Mouse (Mus musculus) cerebellum, adult 9-11 months (tissue): ENCODE measurements around the gene Pate2.
"Not testable (repeated sequence)": the region's sequence is repeated elsewhere in the genome, so short reads cannot be mapped to it uniquely, and the experiment has no call there.

ENCODE experiments used
- DNase-seq: peaks from one replicate; pipeline ENCODE4 v3.0.0; 2022

Pate2 gene

DNA sequence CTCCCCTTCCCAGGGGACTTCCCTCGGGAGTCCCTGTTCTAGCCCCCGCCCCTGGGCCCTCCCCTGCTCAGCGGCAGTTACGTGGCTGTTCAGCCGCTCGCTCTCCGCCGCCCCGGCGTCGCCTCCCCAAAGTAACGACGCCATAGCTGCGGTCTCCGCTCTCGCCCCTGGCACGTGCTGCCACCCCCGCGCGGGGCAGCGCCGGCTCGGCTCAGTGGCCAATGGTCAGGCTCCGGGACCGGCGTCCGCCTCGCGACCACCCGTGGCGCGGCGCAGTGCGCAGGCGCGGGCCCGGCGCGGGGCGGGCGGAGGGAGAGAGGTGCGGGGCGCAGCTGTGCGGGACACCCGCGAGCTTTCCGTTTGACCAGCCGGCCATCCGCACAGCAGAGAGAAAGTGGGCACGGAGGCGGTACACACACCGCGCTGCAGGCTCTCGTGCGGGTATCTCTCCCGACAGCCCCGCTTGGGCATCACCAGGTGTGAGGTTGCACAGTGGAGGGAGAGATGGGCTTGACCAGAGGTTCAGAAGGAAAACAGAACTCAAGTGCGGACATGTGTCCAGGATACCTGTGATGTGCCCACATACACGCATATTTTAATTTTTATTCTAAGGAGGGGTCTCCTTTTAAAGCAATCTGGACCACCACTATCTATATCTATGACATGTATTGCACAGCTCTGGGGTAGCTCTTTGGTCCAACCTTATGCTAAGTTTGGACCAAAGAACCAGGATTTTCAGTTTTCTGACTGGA is 11.7 kb upstream of the Pate2 start, which contains the start of the genes Ddx25 and Pus3:
Gene Ddx25 (minus strand): TSS at position 272 of the 752 bp plus-strand sequence.
Gene Pus3 (plus strand): TSS at position 339 of the 752 bp plus-strand sequence.
- peak; percentile 93 for DNase-seq

DNA sequence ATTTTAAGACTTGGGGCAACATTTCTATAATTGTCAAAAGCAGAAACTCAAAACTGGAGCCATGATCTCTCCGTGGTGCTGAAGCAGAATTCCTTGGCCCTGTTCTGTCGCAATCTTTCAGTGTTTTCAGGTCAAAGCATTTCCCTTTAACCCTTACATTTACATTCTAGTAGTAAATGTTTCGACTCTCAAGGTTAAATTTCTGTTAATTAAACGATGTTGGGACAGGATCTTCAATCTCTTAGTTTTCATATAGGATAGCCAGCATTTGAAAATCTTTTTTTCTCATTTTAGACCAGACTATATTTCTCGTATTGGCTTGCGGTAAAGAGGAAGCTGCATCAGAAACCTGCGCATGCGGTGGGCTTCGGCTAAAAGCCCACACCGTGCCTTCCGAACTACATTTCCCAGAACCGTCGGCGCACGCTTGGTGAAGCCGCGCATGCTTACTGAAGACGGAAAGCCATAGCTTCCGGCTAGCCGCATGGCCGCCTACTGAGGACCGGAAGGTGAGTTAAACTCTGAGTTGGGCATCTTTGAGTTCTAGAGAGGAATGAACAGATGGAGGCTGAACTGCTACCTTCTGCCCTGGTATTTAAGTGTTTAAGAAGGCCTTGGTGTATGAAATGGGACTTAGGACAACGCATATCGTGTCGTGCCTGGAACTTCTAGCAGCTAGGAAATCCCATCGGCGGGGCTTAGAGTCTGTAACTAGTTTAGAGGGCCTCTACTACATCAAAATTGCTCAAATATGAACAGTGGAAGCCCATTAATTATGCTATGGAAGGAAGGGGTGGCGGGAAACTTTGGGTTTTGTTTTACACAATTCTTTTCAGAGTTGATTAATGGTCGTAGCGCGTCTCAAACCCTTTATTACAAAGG is 10.8 kb upstream of the Pate2 start:
- peak; percentile 87 for DNase-seq

DNA sequence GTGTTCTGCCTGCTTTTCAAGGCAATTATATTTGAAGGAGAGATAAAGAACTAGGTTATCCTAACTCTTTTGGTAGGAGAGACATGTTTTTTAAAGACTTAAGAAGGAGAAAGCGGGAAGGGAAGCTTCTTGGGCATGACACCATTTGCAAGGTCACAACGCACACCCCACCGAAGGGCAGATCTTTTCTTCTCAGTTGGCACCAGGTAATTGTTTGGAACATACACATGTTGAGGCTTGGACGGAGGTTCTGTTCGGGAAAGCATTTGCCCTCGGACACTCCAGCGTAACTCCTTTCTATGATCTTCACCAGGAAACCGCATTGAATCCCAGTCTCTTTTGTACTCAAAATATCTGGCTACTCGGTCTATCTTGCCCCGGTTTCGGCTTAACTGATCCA is 9.0 kb upstream of the Pate2 start:
- no peak for DNase-seq

DNA sequence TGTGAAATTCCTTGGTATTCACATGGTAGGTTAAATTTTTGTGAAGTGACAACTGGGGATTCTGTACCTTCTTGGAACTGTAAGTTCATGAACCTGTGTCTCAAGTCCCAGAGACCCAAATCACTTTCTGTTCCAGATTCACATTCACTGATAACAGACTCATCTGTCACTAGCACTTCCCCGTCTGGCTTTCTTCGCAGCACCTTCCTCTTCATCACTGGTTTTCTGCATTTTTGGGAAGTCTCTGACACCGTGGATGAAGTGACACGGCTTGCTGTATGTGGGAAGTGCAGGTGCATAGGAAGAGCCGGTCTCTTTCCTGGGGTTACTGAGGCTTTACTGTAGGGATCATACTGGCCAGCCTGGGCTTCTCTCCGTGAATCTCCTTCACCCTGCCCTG is 8.5 kb upstream of the Pate2 start:
- DNase-seq, result no peak

DNA sequence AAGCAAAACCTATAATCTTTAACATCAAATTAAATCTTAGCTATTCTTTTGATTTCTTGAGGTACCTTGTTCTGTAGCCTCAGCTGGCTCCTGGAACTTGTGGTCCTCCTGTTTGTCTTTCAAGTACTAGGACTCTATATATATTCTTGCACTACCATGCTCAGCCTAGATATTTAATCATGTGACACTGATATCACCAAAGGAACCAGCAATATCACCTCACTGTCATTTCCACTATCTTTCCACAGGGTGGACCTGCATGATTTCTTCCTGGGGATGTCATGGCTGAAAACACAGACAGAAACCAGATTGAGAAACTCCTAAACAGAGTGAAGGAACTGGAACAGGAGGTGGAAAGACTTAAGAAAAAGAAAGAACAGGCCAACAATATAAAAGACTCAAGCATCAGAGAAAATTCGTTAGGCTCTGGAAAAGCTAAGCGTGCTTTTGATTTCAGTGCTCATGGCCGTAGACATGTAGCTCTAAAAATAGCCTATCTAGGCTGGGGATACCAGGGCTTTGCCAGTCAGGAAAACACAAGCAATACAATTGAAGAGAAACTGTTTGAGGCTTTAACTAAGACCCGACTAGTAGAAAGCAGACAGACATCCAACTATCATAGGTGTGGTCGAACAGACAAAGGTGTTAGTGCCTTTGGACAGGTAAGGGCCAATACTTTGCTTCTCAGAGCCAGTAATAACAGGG is 5.4 kb upstream of the Pate2 start:
- no peak for DNase-seq

DNA sequence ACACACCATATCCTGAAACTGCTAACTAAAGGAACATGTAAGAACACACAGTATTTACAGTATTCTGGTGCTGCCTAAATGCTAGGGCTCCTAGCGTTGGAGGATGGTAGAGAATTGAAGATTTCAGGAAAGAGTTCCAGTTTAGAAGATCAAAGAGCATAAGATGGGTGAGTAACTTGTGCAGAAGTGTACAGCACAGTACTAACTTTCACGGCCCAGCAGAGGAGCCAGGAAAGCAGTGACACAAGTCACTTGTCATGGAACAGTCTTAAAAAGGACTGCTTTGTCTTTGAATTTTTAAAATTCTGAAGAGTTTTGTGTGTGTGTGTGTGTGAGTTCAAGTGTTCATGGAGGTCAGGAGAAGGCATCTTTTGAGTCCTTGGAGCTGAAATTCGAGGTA is 2.1 kb upstream of the Pate2 start:
- DNase-seq, result no peak

DNA sequence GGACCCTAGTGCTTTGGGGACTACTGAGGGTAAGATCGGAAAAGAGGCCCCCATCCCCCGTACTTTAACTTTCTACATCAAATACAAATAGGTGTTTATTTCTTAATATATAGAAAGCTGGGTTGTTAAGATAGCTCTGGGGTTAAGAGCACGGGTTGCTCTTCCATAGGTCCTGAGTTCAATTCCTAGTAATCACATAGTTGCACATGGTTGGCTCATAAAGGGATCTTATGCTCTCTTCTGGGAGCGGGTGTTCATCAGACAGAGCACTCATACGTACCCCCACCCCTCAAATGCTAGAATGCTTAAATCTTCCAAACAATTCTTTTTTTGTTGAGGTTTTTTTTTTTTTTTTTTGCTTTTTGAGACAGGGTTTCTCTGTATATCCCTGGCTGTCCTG is 579 bp downstream of the Pate2 start:
- no peak for DNase-seq

DNA sequence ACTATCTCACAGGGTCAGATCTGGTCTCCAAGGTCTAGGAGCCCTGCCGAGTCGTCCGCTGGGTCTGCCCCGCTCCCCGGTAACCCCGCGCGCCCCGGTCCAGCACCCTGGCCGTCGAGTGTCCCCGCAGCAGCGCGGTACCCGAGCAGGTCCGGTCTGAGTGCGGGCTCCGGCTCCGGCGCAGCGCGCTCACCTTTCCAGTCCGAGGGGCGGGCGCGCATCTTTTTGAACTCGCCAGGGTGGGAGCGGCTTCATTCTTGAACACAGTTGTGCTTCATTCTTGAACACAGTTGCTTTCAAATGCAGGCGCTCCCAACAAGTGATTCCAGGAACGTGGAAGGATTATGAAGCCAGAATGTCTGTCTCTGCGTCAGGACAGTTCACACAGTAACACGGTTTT is 4.3 kb downstream of the Pate2 start:
- no peak for DNase-seq

DNA sequence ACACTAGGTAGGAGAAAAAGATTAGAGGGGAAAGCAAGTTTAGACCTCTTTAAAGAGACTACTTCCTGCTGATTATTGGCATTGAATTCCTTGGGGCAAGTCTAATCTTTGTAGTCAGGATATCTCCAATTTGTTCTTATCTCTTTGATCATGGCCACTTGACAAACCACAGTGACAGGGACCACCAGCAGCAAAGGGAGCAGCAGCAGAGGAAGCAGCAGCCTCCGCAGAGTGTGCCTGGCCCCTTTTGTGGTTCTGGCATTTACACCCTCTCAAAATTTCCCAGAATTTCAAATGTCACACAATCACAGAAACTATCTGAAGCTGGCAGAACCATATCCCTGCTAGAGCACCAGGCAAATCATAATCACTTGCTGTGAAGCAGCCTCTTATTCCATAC is 17.6 kb downstream of the Pate2 start:
- DNase-seq, result no peak

DNA sequence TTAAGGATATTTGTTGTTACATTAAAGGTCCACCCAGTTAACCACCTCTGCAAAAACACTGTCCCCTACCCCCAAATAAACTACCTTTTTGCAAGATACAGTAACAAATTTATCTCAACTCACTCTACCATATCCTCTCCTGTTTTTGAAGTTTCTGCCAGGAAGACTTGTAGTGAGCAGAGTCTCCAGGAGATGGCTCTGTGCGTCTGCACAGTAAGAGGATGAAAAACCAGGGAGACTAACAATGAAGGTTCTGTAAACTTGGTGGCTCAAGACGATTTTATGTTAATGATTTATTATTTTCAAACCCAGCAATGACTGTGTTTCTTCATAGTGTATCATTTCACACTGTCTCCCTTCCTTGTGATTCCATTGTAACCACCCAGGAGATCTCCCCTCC is 22.8 kb downstream of the Pate2 start:
- DNase-seq, result no peak

DNA sequence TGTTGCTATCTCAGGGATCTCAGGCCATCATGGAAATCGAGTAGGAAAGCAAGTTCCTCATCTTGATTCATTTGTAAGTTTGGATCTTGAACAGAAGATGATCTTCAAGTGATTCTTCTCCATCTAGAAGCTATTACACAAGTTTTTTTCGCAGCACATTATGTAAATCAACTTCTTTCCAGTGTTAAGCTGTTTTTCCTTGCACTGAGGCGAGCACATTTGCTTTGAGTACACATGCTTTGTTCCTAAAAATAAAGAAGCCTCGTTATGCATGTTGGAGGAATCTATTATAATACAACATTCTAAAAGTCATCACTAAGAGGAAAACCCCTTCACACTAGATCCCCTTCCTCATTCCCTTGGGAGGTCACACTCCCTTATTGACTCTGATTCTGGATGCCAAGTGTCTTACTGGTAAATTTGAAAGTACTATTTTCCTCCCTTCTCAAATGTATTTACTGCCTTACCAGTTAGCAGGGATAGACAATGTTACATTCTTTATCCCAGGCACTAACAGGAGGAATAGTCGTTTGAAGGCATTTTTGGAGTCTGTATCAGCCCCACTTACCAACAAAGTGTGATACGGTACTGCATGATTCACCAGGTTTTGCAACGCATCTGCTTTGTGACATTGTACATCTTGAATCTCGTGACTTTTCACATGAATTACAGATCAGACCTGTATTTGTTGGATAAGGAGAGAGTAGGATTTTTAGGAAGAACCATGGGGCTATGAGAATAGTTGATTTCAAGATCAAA is 37.7 kb downstream of the Pate2 start:
- DNase-seq, result no peak

DNA sequence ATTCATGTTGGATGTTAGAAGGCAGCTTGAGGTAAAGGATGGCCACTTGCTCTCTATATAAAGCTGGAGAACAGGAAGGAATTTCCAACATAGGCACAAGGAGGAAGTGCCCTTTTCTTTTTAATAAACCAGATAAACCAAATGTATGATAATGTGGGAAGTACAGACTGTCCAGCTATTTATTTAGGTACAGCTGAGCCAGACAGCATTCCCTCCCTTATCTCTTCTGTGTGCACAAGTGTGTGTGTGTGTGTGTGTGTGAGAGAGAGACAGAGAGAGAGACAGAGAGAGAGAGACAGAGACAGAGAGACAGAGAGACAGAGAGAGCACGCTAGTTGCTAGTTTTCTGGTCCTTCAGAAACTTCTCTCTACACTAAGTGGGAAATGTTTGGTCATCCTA is 41.8 kb downstream of the Pate2 start, which contains the start of gene Pate4:
Gene Pate4 (minus strand): TSS at position 101 of the 400 bp plus-strand sequence.
- DNase-seq, result no peak

DNA sequence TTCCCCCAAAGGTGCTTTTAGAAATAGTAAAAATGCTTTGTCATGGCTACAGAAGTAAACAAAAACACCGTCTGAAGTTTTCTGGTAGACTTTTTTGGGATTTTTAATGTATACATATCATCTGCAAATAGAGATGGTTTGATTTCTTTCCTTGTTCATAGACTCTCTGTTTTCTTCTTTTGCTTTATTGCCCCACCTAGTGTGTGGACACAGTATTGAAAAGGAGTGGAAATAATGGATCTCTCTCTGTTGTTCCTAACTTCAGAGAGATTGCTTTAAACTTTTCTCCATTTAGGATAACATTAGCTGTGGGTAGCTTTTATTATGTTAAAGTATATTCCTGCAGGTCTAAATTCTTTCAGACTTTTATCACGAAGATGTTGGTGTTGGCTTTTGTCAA is 43.9 kb downstream of the Pate2 start:
- no peak for DNase-seq

DNA sequence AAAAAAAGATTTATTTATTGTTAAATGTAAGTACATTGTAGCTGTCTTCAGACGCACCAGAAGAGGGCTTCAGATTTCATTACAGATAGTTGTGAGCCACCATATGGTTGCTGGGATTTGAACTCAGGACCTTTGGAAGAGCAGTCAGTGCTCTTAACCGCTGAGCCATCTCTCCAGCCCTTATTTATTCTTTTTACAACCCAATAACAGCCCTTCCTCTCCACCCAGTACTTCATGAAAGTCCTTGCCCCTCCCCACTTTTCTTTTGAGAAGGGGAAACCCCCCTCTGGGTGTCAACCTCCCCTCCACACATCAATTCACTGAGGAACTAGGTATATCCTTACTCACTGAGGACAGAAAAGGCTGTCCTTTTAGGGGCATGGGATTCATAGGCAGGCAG is 46.7 kb downstream of the Pate2 start:
- not testable (repeated sequence) for DNase-seq

DNA sequence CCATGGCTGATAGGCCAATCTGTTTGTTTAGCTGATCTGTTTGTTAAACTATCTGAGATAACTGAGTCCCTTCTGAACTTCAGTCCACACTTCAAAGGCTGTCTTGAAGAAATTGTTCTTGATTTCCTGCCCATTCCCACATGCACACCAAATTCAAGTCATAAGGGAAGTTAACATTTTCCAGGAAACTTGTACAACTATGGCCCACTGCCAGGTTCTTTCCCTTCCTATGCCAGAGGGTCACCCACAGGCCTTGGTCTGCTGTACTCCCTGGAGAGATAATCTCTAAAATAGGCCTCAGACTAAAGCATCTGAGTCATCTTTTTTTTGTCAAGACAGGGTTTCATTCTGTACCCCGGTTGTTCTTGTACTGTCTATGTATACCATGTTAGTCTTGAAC is 62.9 kb downstream of the Pate2 start:
- DNase-seq, result no peak

DNA sequence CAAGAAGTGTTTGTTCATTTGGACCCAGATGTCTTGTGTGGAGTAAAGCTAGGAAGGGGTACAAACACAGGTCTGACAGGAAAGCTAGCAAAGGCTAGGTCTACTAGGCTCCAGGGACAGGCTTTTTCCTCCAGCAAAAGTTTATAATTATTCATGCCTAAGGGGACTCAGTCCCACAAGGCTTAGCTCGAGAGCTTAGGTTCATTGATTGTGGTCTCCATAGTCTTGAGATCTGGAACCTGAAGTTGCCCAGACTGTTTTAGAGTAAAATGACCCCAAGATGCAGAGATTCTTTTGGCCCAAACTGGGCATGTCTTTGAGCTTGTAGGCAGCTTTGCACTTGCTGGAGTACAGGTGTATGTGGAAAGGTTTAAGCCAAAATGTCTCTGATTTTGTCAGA is 78.0 kb downstream of the Pate2 start, which contains the start of gene Pate3:
Gene Pate3 (minus strand): TSS at position 101 of the 400 bp plus-strand sequence.
- no peak for DNase-seq

DNA sequence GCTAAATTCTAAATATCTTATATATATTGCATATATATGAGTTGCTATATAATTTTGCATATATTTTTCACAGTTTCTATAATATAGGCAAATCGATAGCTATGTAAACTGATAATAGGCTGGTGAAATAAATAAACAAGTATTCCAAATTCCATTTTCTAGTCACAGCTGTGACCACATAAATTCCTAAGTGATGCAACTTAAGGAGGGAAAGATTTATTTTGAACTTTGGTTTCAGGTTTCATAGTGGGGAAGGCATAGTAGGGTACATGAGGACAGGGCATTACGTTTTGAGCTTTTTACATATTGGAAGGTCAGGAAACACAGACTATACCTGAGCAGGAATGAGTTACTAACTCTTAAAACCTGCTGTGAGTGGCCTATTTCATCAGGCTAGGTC is 103.5 kb downstream of the Pate2 start:
- DNase-seq, result no peak

DNA sequence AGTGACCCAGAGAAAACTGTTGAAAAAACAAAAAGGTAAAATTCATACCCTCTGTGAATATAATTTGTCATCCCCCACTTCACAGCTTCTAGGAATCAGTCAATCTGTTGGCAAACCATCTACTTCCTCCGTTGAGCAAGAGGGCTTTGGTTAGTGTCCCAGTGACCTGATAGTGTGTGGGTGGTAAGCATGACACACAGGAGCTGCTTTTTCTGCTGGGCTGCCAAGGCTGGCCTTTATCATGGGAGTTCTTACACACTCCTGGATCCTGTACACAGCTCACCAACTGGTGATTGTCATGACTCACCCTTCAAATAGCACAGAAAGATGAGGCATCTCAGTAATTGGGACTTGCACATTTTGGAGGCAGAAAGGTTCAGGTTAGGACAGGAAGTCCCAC is 116.9 kb downstream of the Pate2 start, which contains the start of gene Pate1:
Gene Pate1 (minus strand): TSS at position 378 of the 400 bp plus-strand sequence.
- DNase-seq, result no peak

DNA sequence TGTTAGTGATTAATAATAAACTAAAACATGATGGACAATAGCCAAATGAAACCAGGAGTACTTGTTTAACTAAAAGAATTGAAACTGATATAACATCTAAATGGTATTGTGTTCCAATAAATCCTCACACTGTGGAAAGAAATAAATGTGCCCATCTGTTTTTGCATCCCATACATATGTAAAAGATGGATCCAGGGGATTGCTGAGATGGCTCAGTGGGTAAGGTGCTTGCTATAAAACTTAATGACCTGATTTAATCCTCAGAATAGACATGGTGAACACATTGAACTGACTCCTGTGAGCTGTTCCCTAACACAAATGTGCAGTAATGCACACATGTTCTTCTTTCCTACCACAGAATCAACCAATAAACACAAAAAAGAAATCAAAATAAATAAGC is 121.8 kb downstream of the Pate2 start:
- no peak for DNase-seq

DNA sequence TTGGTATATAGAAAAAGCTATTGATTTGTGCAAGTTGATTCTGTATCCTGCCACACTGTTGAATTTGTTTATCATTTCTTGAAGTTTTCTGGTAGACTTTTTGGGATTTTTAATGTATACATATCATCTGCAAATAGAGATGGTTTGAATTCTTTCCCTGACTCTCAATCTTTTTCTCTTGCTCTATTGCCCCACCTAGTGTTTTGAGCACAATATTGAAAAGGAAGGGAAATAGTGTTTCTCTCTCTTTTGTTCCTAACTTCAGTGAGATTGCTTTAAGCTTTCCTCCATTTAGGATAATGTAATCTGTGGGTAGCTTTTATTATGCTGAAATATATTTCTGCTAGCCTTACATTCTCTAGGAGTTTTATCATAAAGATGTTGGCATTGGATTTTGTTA is 137.2 kb downstream of the Pate2 start:
- no peak for DNase-seq
